Mouse (Mus musculus) hindbrain, postnatal 0 days (tissue): Measurements from ENCODE around the gene Gm20908. TPM values are rescaled to one million over a fixed set of nuclear protein-coding genes. Genes with fewer than 3 reads are reported as not detected.
"Not testable (repeated sequence)": the region's sequence is repeated elsewhere in the genome, so short reads cannot be mapped to it uniquely, and the experiment has no call there.

Source experiments
- ATAC-seq: fragments of 200-750 bp; cut with Nextera tagmentation; 2 replicates; pipeline ENCODE4 v1.8.0; 2017; ENCODE audit warnings: mild to moderate bottlenecking, moderate TSS enrichment, moderate library complexity
- DNase-seq: peaks from one replicate; pipeline ENCODE4 v3.0.0-alpha.2; 2015; ENCODE audit warnings: low spot score
- H3K27ac ChIP-seq: fragments of 300-500 bp; sonication (generic); 2 replicates; pipeline ENCODE4 v1.5.1; 2014; ENCODE audit warnings: mild to moderate bottlenecking
- H3K27me3 ChIP-seq: fragments of 300-500 bp; sonication (generic); 2 replicates; pipeline ENCODE4 v1.6.1; 2014; ENCODE audit warnings: low read length, mixed read lengths; ENCODE audit not compliant: insufficient read depth
- H3K36me3 ChIP-seq: fragments of 300-500 bp; sonication (generic); 2 replicates; pipeline ENCODE4 v1.6.1; 2014; ENCODE audit warnings: low read length, mixed read lengths; ENCODE audit not compliant: insufficient read depth
- H3K4me1 ChIP-seq: fragments of 300-500 bp; sonication (generic); 2 replicates; pipeline ENCODE4 v1.6.1; 2014; ENCODE audit warnings: antibody characterized with exemption, low read length, mixed read lengths; ENCODE audit not compliant: insufficient read depth
- H3K4me2 ChIP-seq: fragments of 300-500 bp; sonication (generic); 2 replicates; pipeline ENCODE4 v1.6.1; 2014; ENCODE audit warnings: low read depth, mild to moderate bottlenecking, low read length, moderate library complexity, mixed read lengths
- H3K4me3 ChIP-seq: fragments of 300-500 bp; sonication (generic); 2 replicates; pipeline ENCODE4 v1.5.1; 2014; ENCODE audit warnings: low read length
- H3K9ac ChIP-seq: fragments of 300-500 bp; sonication (generic); replicated peaks from 2 replicates; pipeline ENCODE4 v1.6.1; 2014; ENCODE audit warnings: mild to moderate bottlenecking, low read length, moderate library complexity, mixed read lengths
- H3K9me3 ChIP-seq: fragments of 300-500 bp; sonication (generic); 2 replicates; pipeline ENCODE4 v1.6.1; 2016; ENCODE audit warnings: low read length, mixed read lengths
- WGBS: fragments of 180-500 bp; shearing (Covaris S2); extraction: QIAGEN DNeasy Blood & Tissue Kit; methylation state at CpG from one replicate; pipeline ENCODE4 v1.1.7; 2014; 5-methylcytosine and 5-hydroxymethylcytosine counted together
- polyA plus RNA-seq: library from polyadenylated mRNA; unstranded; fragments of >200 nt; fragmentation: Nextera tagmentation; extraction: Ambion mirVana; gene quantifications from 2 replicates; pipeline ENCODE4 v1.2.1, GENCODE M21; 2015
- total RNA-seq: library from RNA; depleted of rRNA; stranded (reverse); fragments of >200 nt; gene quantifications from 2 replicates; pipeline ENCODE4 v1.2.3, GENCODE M21; 2014; rRNA removed

Gene Gm20908
- not detected in 2 replicates for total RNA-seq
- polyA plus RNA-seq: not detected in 2 replicates

GRCm38 (mm10) chrY:64472966-64473365, at the start of gene Gm20908:
Gene Gm20908, plus strand, starts transcription at chrY:64473266.
- ATAC-seq, H3K4me2 ChIP-seq, H3K36me3 ChIP-seq, H3K4me3 ChIP-seq, H3K27me3 ChIP-seq, DNase-seq, H3K9ac ChIP-seq, H3K9me3 ChIP-seq, H3K4me1 ChIP-seq, H3K27ac ChIP-seq: not testable (repeated sequence)
- WGBS: no CpG with 5 or more reads among the region's 6 CpGs
